9 mouse cellular contexts compared by ENCODE assay signal in the genomic region with DNA sequence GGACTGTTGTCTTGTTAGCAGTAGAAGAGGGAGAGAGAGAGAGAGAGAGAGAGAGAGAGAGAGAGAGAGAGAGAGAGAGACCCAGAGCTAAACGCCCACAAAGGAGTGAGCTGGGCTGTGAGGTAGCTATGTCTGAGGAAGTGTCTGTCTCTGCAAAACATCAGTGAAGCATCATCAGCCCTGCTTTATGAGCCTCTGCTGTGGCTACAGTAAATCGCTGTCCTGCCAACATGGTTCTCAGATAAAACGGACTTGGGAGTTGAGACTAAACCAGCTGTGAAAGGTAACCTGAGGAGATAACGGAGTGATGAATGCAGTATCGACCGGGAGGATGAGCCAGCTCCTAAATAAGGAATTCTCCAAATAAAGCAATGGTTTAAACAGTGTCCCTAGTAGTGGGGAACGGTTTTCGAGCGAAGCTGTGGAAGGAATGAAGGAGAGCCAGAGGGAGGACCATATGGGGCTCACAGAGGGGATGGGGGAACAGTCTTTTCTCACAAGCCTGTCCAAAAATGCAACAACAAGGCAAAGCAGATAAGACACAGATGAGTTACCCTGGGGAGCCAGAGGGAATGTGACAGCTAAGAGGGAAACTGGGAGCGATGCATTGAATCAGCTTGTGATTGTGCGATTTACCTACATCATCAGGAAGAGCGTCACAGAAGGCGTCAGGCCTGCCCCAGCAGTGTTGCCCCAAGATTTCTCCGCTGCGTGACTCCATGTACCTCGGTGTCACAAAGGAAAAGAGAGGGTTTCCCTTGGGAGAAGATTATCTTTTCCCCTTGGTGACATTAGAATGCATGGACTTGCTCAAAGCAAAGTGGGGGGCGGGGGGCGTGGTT. TPM values are rescaled to one million over a fixed set of nuclear protein-coding genes. Genes with fewer than 3 reads are reported as not detected.
DNase-seq lines count a peak whose midpoint lies in the region; ATAC-seq and TF ChIP-seq lines count a peak whose summit lies in the region.
"Had no signal": no experiment of that assay in that cellular context is flagged by ENCODE, and none has a peak within 500 bp of the region (broad histone marks: within the 10 kb centered on the region; RNA-seq: fewer than 3 reads in every experiment).

No protein-coding gene starts in this region.

- H3K9ac ChIP-seq in intestine, embryonic 14.5 days (ENCODE audit: low read length), result no peak overlapping the region
- no peak overlapping the region for H3K9ac ChIP-seq in intestine, postnatal 0 days (ENCODE audit: low read depth, low read length)
- H3K9ac ChIP-seq in stomach, embryonic 14.5 days (replicated peaks; ENCODE audit: low read depth, low read length), result no peak overlapping the region
- no peak overlapping the region for H3K9ac ChIP-seq in stomach, postnatal 0 days (ENCODE audit: low read length)
- H3K9ac ChIP-seq in liver, embryonic 11.5 days (ENCODE audit: low read depth, low read length), result no peak overlapping the region
- H3K9ac ChIP-seq: embryonic facial prominence, embryonic 12.5 days had no signal

- no peaks in the 10 kb centered on the region for H3K9me3 ChIP-seq in intestine, embryonic 14.5 days (ENCODE audit: control insufficient read depth, low read length)
- no peaks in the 10 kb centered on the region for H3K9me3 ChIP-seq in intestine, postnatal 0 days (ENCODE audit: control insufficient read depth)
- no peaks in the 10 kb centered on the region for H3K9me3 ChIP-seq in stomach, embryonic 14.5 days (ENCODE audit: control insufficient read depth, low read depth, low read length)
- no peaks in the 10 kb centered on the region for H3K9me3 ChIP-seq in stomach, postnatal 0 days (ENCODE audit: control insufficient read depth, low read length)
- H3K9me3 ChIP-seq in liver, embryonic 11.5 days (ENCODE audit: control insufficient read depth, low read length), result no peaks in the 10 kb centered on the region
- H3K9me3 ChIP-seq: embryonic facial prominence, embryonic 12.5 days had no signal

- no peak for TF ChIP-seq CTCF in intestine, postnatal 0 days (IDR thresholded peaks at IDR 0.05; ENCODE audit: low read depth)
- no peak for TF ChIP-seq CTCF in stomach, postnatal 0 days (IDR thresholded peaks at IDR 0.05; ENCODE audit: low read depth)

- H3K27me3 ChIP-seq in intestine, embryonic 14.5 days (replicated peaks; ENCODE audit: control insufficient read depth, insufficient read depth, low read length), result no peaks in the 10 kb centered on the region
- no peaks in the 10 kb centered on the region for H3K27me3 ChIP-seq in intestine, postnatal 0 days (replicated peaks; ENCODE audit: control insufficient read depth, insufficient read depth, low read length)
- H3K27me3 ChIP-seq in stomach, embryonic 14.5 days (ENCODE audit: control insufficient read depth, insufficient read depth, low read length), result no peaks in the 10 kb centered on the region
- no peaks in the 10 kb centered on the region for H3K27me3 ChIP-seq in stomach, postnatal 0 days (ENCODE audit: control insufficient read depth, insufficient read depth, low read length)
- H3K27me3 ChIP-seq in liver, embryonic 11.5 days (replicated peaks; ENCODE audit: control insufficient read depth, insufficient read depth, low read length), result no peaks in the 10 kb centered on the region
- H3K27me3 ChIP-seq: embryonic facial prominence, embryonic 12.5 days had no signal

- peaks cover 8% of the 10 kb centered on the region; the same call in 1 of the 2 replicates for H3K4me1 ChIP-seq in intestine, embryonic 14.5 days (replicated peaks; ENCODE audit: control insufficient read depth, insufficient read depth, low read length)
- H3K4me1 ChIP-seq in intestine, postnatal 0 days (replicated peaks; ENCODE audit: control insufficient read depth, insufficient read depth, low read length), result no peaks in the 10 kb centered on the region
- peaks cover 8% of the 10 kb centered on the region for H3K4me1 ChIP-seq in stomach, embryonic 14.5 days (ENCODE audit: control insufficient read depth, insufficient read depth, low read length)
- H3K4me1 ChIP-seq in stomach, postnatal 0 days (replicated peaks; ENCODE audit: control insufficient read depth, insufficient read depth), result no peaks in the 10 kb centered on the region; the same call in 1 of the 2 replicates
- no peaks in the 10 kb centered on the region for H3K4me1 ChIP-seq in liver, embryonic 11.5 days (replicated peaks; ENCODE audit: control insufficient read depth, insufficient read depth, low read length)
- H3K4me1 ChIP-seq: embryonic facial prominence, embryonic 12.5 days had no signal

- peak overlapping the region; percentile 35; the same call in 1 of the 2 replicates for H3K27ac ChIP-seq in intestine, embryonic 14.5 days (ENCODE audit: low read depth)
- H3K27ac ChIP-seq in intestine, postnatal 0 days (ENCODE audit: low read depth, low read length), result no peak overlapping the region
- H3K27ac ChIP-seq in stomach, embryonic 14.5 days (ENCODE audit: low read length), result no peak overlapping the region
- no peak overlapping the region for H3K27ac ChIP-seq in stomach, postnatal 0 days (replicated peaks)
- no peak overlapping the region for H3K27ac ChIP-seq in liver, embryonic 11.5 days (ENCODE audit: low read depth, low read length)
- H3K27ac ChIP-seq: embryonic facial prominence, embryonic 12.5 days had no signal

- no peak overlapping the region for H3K4me3 ChIP-seq in intestine, embryonic 14.5 days (ENCODE audit: low read depth, low read length)
- no peak overlapping the region for H3K4me3 ChIP-seq in intestine, postnatal 0 days (ENCODE audit: low read depth, low read length)
- no peak overlapping the region for H3K4me3 ChIP-seq in stomach, embryonic 14.5 days (ENCODE audit: low read depth, low read length)
- no peak overlapping the region for H3K4me3 ChIP-seq in stomach, postnatal 0 days (ENCODE audit: low read depth, low read length)
- H3K4me3 ChIP-seq in liver, embryonic 11.5 days (ENCODE audit: low read depth, low read length), result no peak overlapping the region
- H3K4me3 ChIP-seq: embryonic facial prominence, embryonic 12.5 days had no signal

- 47% methylated on average over 18 of the region's 18 CpGs for WGBS in intestine, embryonic 14.5 days
- WGBS in intestine, postnatal 0 days, result 63% methylated on average over 18 of the region's 18 CpGs
- WGBS in stomach, embryonic 14.5 days, result 59% methylated on average over 18 of the region's 18 CpGs
- WGBS in stomach, postnatal 0 days, result 66% methylated on average over 18 of the region's 18 CpGs
- WGBS in liver, embryonic 11.5 days, result 62% methylated on average over 18 of the region's 18 CpGs

- TF ChIP-seq EP300 in stomach, postnatal 0 days (optimal IDR thresholded peaks at IDR 0.05), result no peak

- peak overlapping the region; percentile 5; the same call in 1 of the 2 replicates for H3K4me2 ChIP-seq in intestine, embryonic 14.5 days (ENCODE audit: low read length)
- H3K4me2 ChIP-seq in intestine, postnatal 0 days (replicated peaks; ENCODE audit: low read depth), result no peak overlapping the region
- no peak overlapping the region for H3K4me2 ChIP-seq in stomach, embryonic 14.5 days (replicated peaks; ENCODE audit: low read depth, low read length)
- no peak overlapping the region for H3K4me2 ChIP-seq in stomach, postnatal 0 days (replicated peaks; ENCODE audit: low read depth)
- H3K4me2 ChIP-seq in liver, embryonic 11.5 days, result no peak overlapping the region
- H3K4me2 ChIP-seq: embryonic facial prominence, embryonic 12.5 days had no signal

- DNase-seq in cerebellum, postnatal 36 days, result no peak
- no peak for DNase-seq in intestine, embryonic 14.5 days (ENCODE audit: low spot score)
- DNase-seq in stomach, postnatal 0 days (ENCODE audit: low spot score), result no peak
- no peak for DNase-seq in liver, embryonic 11.5 days (ENCODE audit: low spot score)
- DNase-seq in thymus, postnatal 0 days (ENCODE audit: low spot score), result no peak

- ATAC-seq in cerebellum, adult (ENCODE audit: insufficient number of reproducible peaks, low FRiP score, low TSS enrichment), result 0 out of 2 replicates have a peak, but pooled peaks have one; percentile 49
- ATAC-seq in intestine, embryonic 14.5 days (replicated peaks; ENCODE audit: low FRiP score, low TSS enrichment, low read depth), result 0 out of 2 replicates have a peak, but pooled peaks have one; percentile 38
- ATAC-seq in intestine, postnatal 0 days, result no peak
- peak; percentile 29; the same call in 1 of the 2 replicates for ATAC-seq in stomach, embryonic 14.5 days (ENCODE audit: insufficient number of reproducible peaks, insufficient read depth, low FRiP score, low read depth)
- ATAC-seq in stomach, postnatal 0 days (ENCODE audit: low FRiP score, low TSS enrichment), result no peak
- ATAC-seq in liver, embryonic 11.5 days (replicated peaks; ENCODE audit: low FRiP score), result no peak

- H3K36me3 ChIP-seq in intestine, embryonic 14.5 days (ENCODE audit: control insufficient read depth, insufficient read depth, low read length), result no peaks in the 10 kb centered on the region
- no peaks in the 10 kb centered on the region for H3K36me3 ChIP-seq in intestine, postnatal 0 days (ENCODE audit: control insufficient read depth, insufficient read depth)
- H3K36me3 ChIP-seq in stomach, embryonic 14.5 days (ENCODE audit: control insufficient read depth, insufficient read depth, low read length), result no peaks in the 10 kb centered on the region
- no peaks in the 10 kb centered on the region for H3K36me3 ChIP-seq in stomach, postnatal 0 days (ENCODE audit: control insufficient read depth, insufficient read depth, low read length)
- no peaks in the 10 kb centered on the region for H3K36me3 ChIP-seq in liver, embryonic 11.5 days (ENCODE audit: control insufficient read depth, insufficient read depth, low read length)
- H3K36me3 ChIP-seq: embryonic facial prominence, embryonic 12.5 days had no signal

RNA-seq across cellular contexts. Expression of a gene that starts 53.8 kb away (rescaled TPM):
- polyA plus RNA-seq in intestine, embryonic 14.5 days (2014; fragmentation: Nextera tagmentation; extraction: Ambion mirVana), result 15.1 and 19.2 TPM in 2 replicates
- 5.0 and 5.6 TPM in 2 replicates for polyA plus RNA-seq in intestine, postnatal 0 days (2015; fragmentation: Nextera tagmentation; extraction: Ambion mirVana)
- polyA plus RNA-seq in stomach, embryonic 14.5 days (2014; fragmentation: Nextera tagmentation; extraction: Ambion mirVana), result 13.0 and 15.2 TPM in 2 replicates
- 6.9 and 7.5 TPM in 2 replicates for polyA plus RNA-seq in stomach, postnatal 0 days (2015; fragmentation: Nextera tagmentation; extraction: Ambion mirVana)
- 15.8 and 16.8 TPM in 2 replicates for polyA plus RNA-seq in liver, embryonic 11.5 days (2014; fragmentation: Nextera tagmentation; extraction: Ambion mirVana)
- 21.5 and 22.2 TPM in 2 replicates for polyA plus RNA-seq in thymus, postnatal 0 days (2015; fragmentation: Nextera tagmentation; extraction: Ambion mirVana)

Comparison
In these comparisons a context has a peak if more than half of its experiments do, and no peak if none do; other contexts are left out.
1. ATAC-seq: peak in cerebellum, adult (single experiment), intestine, embryonic 14.5 days (single experiment) and stomach, embryonic 14.5 days (single experiment); none in intestine, postnatal 0 days (single experiment), stomach, postnatal 0 days (single experiment) and liver, embryonic 11.5 days (single experiment).